Mouse (Mus musculus): ENCODE measurements around the gene Nlgn3.

GRCm38 (mm10) chrX:101313625-101314359, 14.8 kb downstream of the Nlgn3 start:
- TF ChIP-seq CTCF (IDR thresholded peaks at IDR 0.05; ENCODE audit: low read depth) = no peak
- no peak for TF ChIP-seq EP300 (IDR thresholded peaks at IDR 0.05; ENCODE audit: low read depth)

Data from liver, embryonic 14.5 days (tissue).